In the genomic region with DNA sequence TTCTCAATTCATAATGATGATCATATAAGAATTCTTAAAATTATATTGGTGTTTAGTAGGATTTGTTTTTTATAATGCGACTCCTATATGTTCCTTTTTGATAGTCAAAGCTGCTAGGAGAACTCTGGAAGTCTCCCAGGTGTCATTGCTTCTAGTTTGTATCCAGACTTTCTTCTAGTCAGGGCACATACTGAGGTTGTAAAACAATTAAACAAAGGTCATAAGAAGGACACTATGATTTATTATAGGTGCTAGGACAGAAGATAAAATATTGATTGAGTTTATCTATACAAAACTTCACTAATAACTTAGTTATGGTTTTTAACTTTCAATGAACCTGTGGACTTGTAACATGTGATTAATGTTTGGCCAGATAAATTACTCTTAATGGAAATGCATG, we compare ENCODE assay signal across 16 mouse cellular contexts.
"Had no signal": no experiment of that assay in that cellular context is flagged by ENCODE, and none has a peak within 500 bp of the region (broad histone marks: within the 10 kb centered on the region; RNA-seq: fewer than 3 reads in every experiment).

No protein-coding gene starts in this region.

- H3K27me3 ChIP-seq: neural tube, embryonic 13.5 days; neural tube, embryonic 15.5 days; stomach, embryonic 15.5 days had no signal

- H3K36me3 ChIP-seq: neural tube, embryonic 13.5 days; neural tube, embryonic 15.5 days; stomach, embryonic 15.5 days had no signal

- H3K4me2 ChIP-seq: neural tube, embryonic 13.5 days; neural tube, embryonic 15.5 days; stomach, embryonic 15.5 days had no signal

- H3K9ac ChIP-seq: neural tube, embryonic 13.5 days; neural tube, embryonic 15.5 days; stomach, embryonic 15.5 days had no signal

- H3K27ac ChIP-seq: neural tube, embryonic 13.5 days; neural tube, embryonic 15.5 days; stomach, embryonic 15.5 days; stomach, postnatal 0 days had no signal

- H3K4me3 ChIP-seq: neural tube, embryonic 13.5 days; neural tube, embryonic 15.5 days; stomach, embryonic 15.5 days had no signal

- H3K9me3 ChIP-seq: stomach, embryonic 15.5 days had no signal

- H3K4me1 ChIP-seq: neural tube, embryonic 13.5 days; neural tube, embryonic 15.5 days; stomach, embryonic 15.5 days had no signal

- DNase-seq: retina, postnatal 1 day; right cerebral cortex, adult 18-20 months; right cerebral cortex, postnatal 14 days; right cerebral cortex, postnatal 25 days; right cerebral cortex, postnatal 4 days; spleen, adult 18-20 months; thymus, adult 18-20 months; thymus, adult 2 months; thymus, postnatal 14 days; thymus, postnatal 25 days; thymus, postnatal 36 days; thymus, postnatal 4 days had no signal
